Comparison of ENCODE assay signal across 29 mouse cellular contexts in the genomic region with DNA sequence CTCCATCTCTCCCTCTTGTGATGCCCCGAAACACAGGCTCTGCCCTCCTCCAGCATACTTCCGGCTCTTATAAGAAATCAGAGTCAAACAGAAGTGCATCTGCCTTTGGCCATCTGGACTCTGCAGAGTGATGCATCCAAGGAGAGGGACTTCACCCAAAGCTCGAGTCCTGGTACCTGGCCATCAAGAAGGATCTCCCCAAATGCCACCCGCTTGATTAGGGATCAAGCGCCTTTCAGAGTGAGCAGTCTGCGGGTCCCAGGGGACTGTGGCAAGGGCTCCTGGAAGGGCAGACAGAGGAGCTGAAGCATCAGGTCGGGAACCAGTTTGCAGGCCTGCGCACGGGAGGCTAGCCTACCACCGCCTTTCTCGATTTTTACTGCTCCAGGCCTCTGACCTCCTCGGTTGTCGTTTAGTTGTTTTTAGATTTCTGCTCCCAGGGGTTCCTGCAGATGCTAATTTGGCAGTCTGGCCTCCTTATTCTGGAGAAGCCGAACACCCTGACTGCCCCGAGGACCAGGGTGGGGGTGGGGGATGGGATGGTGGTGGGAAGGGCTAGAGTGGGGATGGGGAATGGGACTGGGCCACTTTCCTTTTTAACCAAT. TPM values are rescaled to one million over a fixed set of nuclear protein-coding genes. Genes with fewer than 3 reads are reported as not detected.
DNase-seq lines count a peak whose midpoint lies in the region; TF ChIP-seq lines count a peak whose summit lies in the region.
"Had no signal": no experiment of that assay in that cellular context is flagged by ENCODE, and none has a peak within 500 bp of the region (broad histone marks: within the 10 kb centered on the region; RNA-seq: fewer than 3 reads in every experiment).

No protein-coding gene starts in this region.

- peak overlapping the region; percentile 23 for H3K4me3 ChIP-seq in gastrocnemius, adult 2 months
- H3K4me3 ChIP-seq in kidney, adult 2 months (ENCODE audit: insufficient read depth, low read depth, low read length), result no peak overlapping the region
- H3K4me3 ChIP-seq in ES-Bruce4 (ENCODE audit: low read depth, low read length), result no peak overlapping the region
- no peak overlapping the region for H3K4me3 ChIP-seq in limb, embryonic 10.5 days
- H3K4me3 ChIP-seq: embryonic facial prominence, embryonic 10.5 days; forebrain, embryonic 10.5 days; limb, embryonic 13.5 days; liver, embryonic 12.5 days; neural tube, embryonic 12.5 days had no signal

- H3K9me3 ChIP-seq in ES-Bruce4 (replicated peaks; ENCODE audit: control insufficient read depth, insufficient read depth, low read length, poor library complexity, severe bottlenecking), result no peaks in the 10 kb centered on the region
- no peaks in the 10 kb centered on the region for H3K9me3 ChIP-seq in limb, embryonic 10.5 days (replicated peaks)
- H3K9me3 ChIP-seq: embryonic facial prominence, embryonic 10.5 days; forebrain, embryonic 10.5 days; limb, embryonic 13.5 days; liver, embryonic 12.5 days; neural tube, embryonic 12.5 days had no signal

- no peaks in the 10 kb centered on the region for H3K36me3 ChIP-seq in kidney, adult 2 months (ENCODE audit: control insufficient read depth, insufficient read depth, low read length)
- H3K36me3 ChIP-seq in ES-Bruce4 (ENCODE audit: control insufficient read depth, insufficient read depth, low read length, poor library complexity, severe bottlenecking), result no peaks in the 10 kb centered on the region
- no peaks in the 10 kb centered on the region for H3K36me3 ChIP-seq in limb, embryonic 10.5 days
- H3K36me3 ChIP-seq: embryonic facial prominence, embryonic 10.5 days; forebrain, embryonic 10.5 days; limb, embryonic 13.5 days; liver, embryonic 12.5 days; neural tube, embryonic 12.5 days had no signal

- no peak for DNase-seq in gastrocnemius, adult 2 months
- no peak for DNase-seq in gastrocnemius, adult 18-20 months (ENCODE audit: low spot score)
- peak; percentile 2 for DNase-seq in kidney, adult 11 months
- DNase-seq in kidney, adult 2 months, result no peak
- no peak for DNase-seq in limb, embryonic 10.5 days (ENCODE audit: low spot score)
- no peak for DNase-seq in layer of hippocampus, postnatal 14 days (ENCODE audit: low spot score in 2 of 2)
- no peak for DNase-seq in urinary bladder, postnatal 14 days (ENCODE audit: low spot score)
- DNase-seq: adrenal gland, postnatal 36 days; cerebellum, adult 9-11 months; gastrocnemius, postnatal 36 days; heart, postnatal 14 days; lung, adult 18-20 months; lung, postnatal 10 days; midbrain, embryonic 14.5 days; right cerebral cortex, postnatal 25 days; thymus, postnatal 14 days had no signal

- 0 out of 2 replicates have a peak, but pooled peaks have one; percentile 18 for TF ChIP-seq EP300 in ES-Bruce4 (IDR thresholded peaks at IDR 0.05; ENCODE audit: insufficient read depth, low read depth, low read length)

- no peaks in the 10 kb centered on the region for H3K27me3 ChIP-seq in kidney, adult 2 months (replicated peaks; ENCODE audit: control insufficient read depth, insufficient read depth, low read length)
- no peaks in the 10 kb centered on the region for H3K27me3 ChIP-seq in ES-Bruce4 (ENCODE audit: control insufficient read depth, insufficient read depth, low read length, poor library complexity, severe bottlenecking)
- H3K27me3 ChIP-seq in limb, embryonic 10.5 days (ENCODE audit: low read depth, poor library complexity, severe bottlenecking), result peaks cover 18% of the 10 kb centered on the region

- intact Hi-C loops in gastrocnemius, adult 2 months (cut with DNase I), result loop anchor here (1.0 kb wide), 1 partner anchor 28 kb away; no protein-coding TSS in a partner anchor

- peak overlapping the region; percentile 5; the same call in 1 of the 2 replicates for H3K9ac ChIP-seq in ES-Bruce4 (ENCODE audit: low read depth, poor library complexity, severe bottlenecking)
- H3K9ac ChIP-seq: hindbrain, embryonic 14.5 days; limb, embryonic 13.5 days; liver, embryonic 12.5 days; neural tube, embryonic 12.5 days had no signal

- WGBS in kidney, adult 2 months, result 79% methylated on average over 15 of the region's 15 CpGs
- WGBS in limb, embryonic 10.5 days, result 35% methylated on average over 15 of the region's 15 CpGs

- TF ChIP-seq POLR2A in kidney, adult 2 months (IDR thresholded peaks at IDR 0.05; ENCODE audit: low read depth, low read length), result no peak
- TF ChIP-seq POLR2A in ES-Bruce4 (IDR thresholded peaks at IDR 0.05; ENCODE audit: insufficient read depth, low read length), result no peak

- H3K4me1 ChIP-seq in kidney, adult 2 months (ENCODE audit: control insufficient read depth, insufficient read depth, low read length), result peaks cover 30% of the 10 kb centered on the region
- no peaks in the 10 kb centered on the region for H3K4me1 ChIP-seq in ES-Bruce4 (ENCODE audit: control insufficient read depth, insufficient read depth, low read length)
- peaks cover 31% of the 10 kb centered on the region for H3K4me1 ChIP-seq in limb, embryonic 10.5 days

- TF ChIP-seq CTCF in gastrocnemius, adult 2 months (IDR thresholded peaks at IDR 0.05), result no peak
- no peak for TF ChIP-seq CTCF in kidney, adult 2 months (conservative IDR thresholded peaks at IDR 0.05; ENCODE audit: insufficient read depth, insufficient read length, low read depth, low read length)
- no peak for TF ChIP-seq CTCF in ES-Bruce4 (IDR thresholded peaks at IDR 0.05; ENCODE audit: low read depth, low read length)

- peak overlapping the region; percentile 63; the same call in 1 of the 2 replicates for H3K27ac ChIP-seq in gastrocnemius, adult 2 months
- no peak overlapping the region for H3K27ac ChIP-seq in kidney, adult 2 months (ENCODE audit: insufficient read depth, low read depth, low read length)
- H3K27ac ChIP-seq in ES-Bruce4 (ENCODE audit: insufficient read depth, low read length), result no peak overlapping the region
- peak overlapping the region; percentile 28; the same call in 1 of the 2 replicates for H3K27ac ChIP-seq in limb, embryonic 10.5 days
- H3K27ac ChIP-seq: embryonic facial prominence, embryonic 10.5 days; forebrain, embryonic 10.5 days; hindbrain, embryonic 14.5 days; limb, embryonic 13.5 days; liver, embryonic 12.5 days; neural tube, embryonic 12.5 days had no signal

RNA-seq across cellular contexts. Expression of gene Cdk18, which starts 13.7 kb away (rescaled TPM):
- 1 to 10 TPM; 3.0 to 4.1 TPM for total RNA-seq in gastrocnemius, adult 2 months (2021)
- total RNA-seq in gastrocnemius, adult 18-20 months (2021), result 1 to 10 TPM; 5.0 to 6.1 TPM
- 69.3 and 73.8 TPM in 2 replicates for polyA plus RNA-seq in kidney, adult 2 months (2012; rRNA removed)
- polyA plus RNA-seq in ES-Bruce4 (2011; ENCODE audit: insufficient read depth, insufficient read length, low read depth, missing spikeins), result 24.6 and 32.8 TPM in 2 replicates
- 3.7 TPM in 2 replicates for polyA plus RNA-seq in limb, embryonic 10.5 days (2016; fragmentation: Nextera tagmentation; extraction: Ambion mirVana)
- total RNA-seq in layer of hippocampus, postnatal 14 days (2021), result 10 to 100 TPM; 21.2 to 21.9 TPM
- polyA plus RNA-seq: activated CD4-positive, CD25-positive, alpha-beta regulatory T cell, adult 4 months; inflammation-experienced regulatory T-cells, adult 6 months had no signal

RNA-seq across cellular contexts. Expression of gene Lemd1, which starts 38.0 kb away (rescaled TPM):
- total RNA-seq in gastrocnemius, adult 2 months (2021), result not detected
- not detected for total RNA-seq in gastrocnemius, adult 18-20 months (2021)
- not detected in 2 replicates for polyA plus RNA-seq in kidney, adult 2 months (2012; rRNA removed)
- 16.8 and 20.0 TPM in 2 replicates for polyA plus RNA-seq in ES-Bruce4 (2011; ENCODE audit: insufficient read depth, insufficient read length, low read depth, missing spikeins)
- 1.3 and 1.7 TPM in 2 replicates for polyA plus RNA-seq in limb, embryonic 10.5 days (2016; fragmentation: Nextera tagmentation; extraction: Ambion mirVana)
- total RNA-seq in layer of hippocampus, postnatal 14 days (2021), result 1 to 10 TPM; 1.4 to 1.8 TPM
- total RNA-seq: gastrocnemius, postnatal 36 days; heart, postnatal 14 days; MEL had no signal
- polyA plus RNA-seq: activated CD4-positive, CD25-positive, alpha-beta regulatory T cell, adult 4 months; heart, embryonic 11.5 days; inflammation-experienced regulatory T-cells, adult 6 months; liver, embryonic 12.5 days; spleen, adult 2 months had no signal

RNA-seq across cellular contexts. Expression of gene AC124108.1, which starts 38.1 kb away (rescaled TPM):
- not detected for total RNA-seq in gastrocnemius, adult 2 months (2021)
- not detected for total RNA-seq in gastrocnemius, adult 18-20 months (2021)
- not detected in 2 replicates for polyA plus RNA-seq in kidney, adult 2 months (2012; rRNA removed)
- 7.6 and 7.7 TPM in 2 replicates for polyA plus RNA-seq in ES-Bruce4 (2011; ENCODE audit: insufficient read depth, insufficient read length, low read depth, missing spikeins)
- 0.64 and 0.65 TPM in 2 replicates for polyA plus RNA-seq in limb, embryonic 10.5 days (2016; fragmentation: Nextera tagmentation; extraction: Ambion mirVana)
- total RNA-seq in layer of hippocampus, postnatal 14 days (2021), result under 1 TPM; 0.91 to 0.97 TPM
- total RNA-seq: gastrocnemius, postnatal 36 days; heart, postnatal 14 days; MEL had no signal
- polyA plus RNA-seq: activated CD4-positive, CD25-positive, alpha-beta regulatory T cell, adult 4 months; inflammation-experienced regulatory T-cells, adult 6 months; large intestine, adult 2 months; liver, embryonic 12.5 days; spleen, adult 2 months had no signal

Comparison
In these comparisons a context has a peak if more than half of its experiments do, and no peak if none do; other contexts are left out.
1. H3K27ac ChIP-seq: peak in gastrocnemius, adult 2 months (single experiment) and limb, embryonic 10.5 days (single experiment); none in kidney, adult 2 months (single experiment) and ES-Bruce4 (single experiment).